Mouse (Mus musculus) cerebellum, postnatal 10 days (tissue): ENCODE data around the gene Mpv17l.
"Not testable (repeated sequence)": the region's sequence is repeated elsewhere in the genome, so short reads cannot be mapped to it uniquely, and the experiment has no call there.

Experiments used
- DNase-seq, 2 experiments: peaks; one replicate each; pipeline ENCODE4 v3.0.0; 2021; ENCODE audit warnings: mixed read lengths in 2 of 2

The Mpv17l gene

DNA sequence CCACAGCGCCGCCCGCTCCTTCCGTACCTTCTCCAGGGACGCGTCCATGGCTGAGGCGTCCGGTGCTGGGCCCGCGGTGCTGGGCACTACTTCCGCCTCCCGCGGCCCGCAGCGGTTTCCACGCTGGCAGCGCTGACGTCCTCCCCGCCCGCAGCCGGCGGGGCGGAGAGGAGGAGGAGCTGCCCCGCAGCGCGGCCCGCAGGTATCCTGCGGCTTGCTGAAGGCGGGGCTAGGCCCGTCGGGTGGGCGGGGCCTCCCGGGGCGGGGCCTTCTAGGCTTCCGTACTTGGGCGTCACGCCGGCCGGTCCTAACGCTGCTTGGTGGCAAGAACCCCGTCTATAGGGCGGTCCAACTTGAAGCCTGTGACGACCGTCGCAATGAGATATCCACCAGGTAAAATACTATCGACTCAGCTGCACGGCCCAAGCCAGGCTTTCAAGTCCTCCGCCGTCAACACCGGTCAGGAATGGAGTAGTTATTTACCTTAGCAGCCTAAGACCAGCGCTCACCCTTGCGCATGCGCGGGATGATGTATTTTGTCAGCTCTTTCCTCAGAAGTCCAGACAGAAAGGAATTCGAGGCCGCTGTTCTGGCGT, at the start of gene Mpv17l, which contains the start of gene Pdxdc1:
Gene Mpv17l, plus strand, starts transcription at position 274 of the 596 bp plus-strand sequence.
Gene Pdxdc1, minus strand, starts transcription at position 244 of the 596 bp plus-strand sequence.
- DNase-seq = peak; percentile 99

DNA sequence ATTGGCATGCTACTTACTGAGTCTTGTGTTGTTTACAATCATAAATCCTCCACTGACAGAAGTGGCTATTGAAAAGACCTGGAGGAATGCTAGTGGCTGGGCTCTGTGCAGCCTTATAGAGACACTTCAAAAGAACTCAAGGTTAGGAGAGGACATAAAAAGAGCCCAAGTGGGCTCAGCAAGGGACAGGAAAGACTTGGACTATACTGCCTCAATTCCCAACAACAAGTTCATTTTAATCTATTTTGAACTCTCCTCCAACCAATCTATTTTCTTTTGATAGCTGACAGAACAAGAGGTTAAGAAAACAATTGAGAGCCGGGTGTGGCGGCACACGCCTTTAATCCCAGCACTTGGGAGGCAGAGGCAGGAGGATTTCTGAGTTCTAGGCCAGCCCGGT, 49.1 kb upstream of the Mpv17l start:
- no peak for DNase-seq

DNA sequence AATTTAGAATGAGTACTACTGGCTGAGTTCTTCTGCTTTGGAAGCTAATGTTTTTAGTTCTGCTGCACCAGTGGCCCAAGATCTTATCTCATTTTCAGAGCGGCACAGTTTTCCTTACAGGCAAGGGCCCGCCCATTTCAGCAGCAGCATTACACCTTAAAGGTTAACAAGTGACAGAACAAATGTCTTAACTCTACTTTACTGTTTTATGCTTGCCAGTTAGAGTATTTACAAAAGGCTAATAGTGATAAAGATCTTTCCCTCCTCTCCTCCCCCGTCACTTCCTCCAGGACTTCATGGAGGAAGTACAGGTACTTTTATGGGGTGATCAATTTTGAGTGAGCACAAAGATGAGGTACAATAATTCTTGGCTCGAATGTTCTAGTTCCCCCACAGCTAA, 36.9 kb upstream of the Mpv17l start:
- DNase-seq = no peak

DNA sequence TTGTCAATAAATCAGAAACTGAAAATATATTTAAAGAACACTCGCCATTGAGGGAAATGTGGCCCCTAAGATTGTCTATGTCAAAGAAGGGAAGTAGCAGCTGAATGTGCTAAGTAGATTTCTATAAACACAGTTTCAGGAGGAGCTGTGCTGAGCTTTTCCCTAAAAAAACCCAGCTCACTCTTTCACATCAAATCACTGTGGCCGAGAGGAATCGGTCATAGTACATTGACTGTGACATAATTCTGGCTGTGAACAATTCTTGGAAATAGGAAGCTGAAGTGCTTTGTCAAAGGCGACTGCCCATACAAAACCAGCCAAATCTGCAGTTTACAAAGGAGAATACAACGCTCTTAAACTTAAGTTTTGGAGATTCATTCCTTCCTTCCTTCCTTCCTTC, 36.3 kb upstream of the Mpv17l start:
- no peak for DNase-seq

DNA sequence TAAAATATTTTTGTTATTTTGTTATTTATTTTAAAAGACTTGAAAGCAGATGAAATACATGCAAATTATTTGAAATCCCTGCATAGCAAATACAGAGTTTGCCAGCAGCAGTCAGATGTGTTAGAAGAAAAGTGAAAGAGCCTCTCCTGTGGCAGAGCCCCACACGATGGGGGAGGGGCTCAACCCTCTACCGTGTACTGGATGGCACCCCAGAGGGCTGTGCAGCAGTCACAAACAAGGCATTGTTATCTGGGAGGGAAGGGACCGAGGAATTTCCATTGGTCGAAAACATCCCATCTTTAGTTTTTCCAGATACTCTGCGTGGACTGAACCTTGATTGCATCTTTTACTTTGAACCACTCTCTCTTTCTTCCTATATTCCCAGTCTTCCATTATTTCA, 35.6 kb upstream of the Mpv17l start:
- peak; percentile 23 to 47 for DNase-seq

DNA sequence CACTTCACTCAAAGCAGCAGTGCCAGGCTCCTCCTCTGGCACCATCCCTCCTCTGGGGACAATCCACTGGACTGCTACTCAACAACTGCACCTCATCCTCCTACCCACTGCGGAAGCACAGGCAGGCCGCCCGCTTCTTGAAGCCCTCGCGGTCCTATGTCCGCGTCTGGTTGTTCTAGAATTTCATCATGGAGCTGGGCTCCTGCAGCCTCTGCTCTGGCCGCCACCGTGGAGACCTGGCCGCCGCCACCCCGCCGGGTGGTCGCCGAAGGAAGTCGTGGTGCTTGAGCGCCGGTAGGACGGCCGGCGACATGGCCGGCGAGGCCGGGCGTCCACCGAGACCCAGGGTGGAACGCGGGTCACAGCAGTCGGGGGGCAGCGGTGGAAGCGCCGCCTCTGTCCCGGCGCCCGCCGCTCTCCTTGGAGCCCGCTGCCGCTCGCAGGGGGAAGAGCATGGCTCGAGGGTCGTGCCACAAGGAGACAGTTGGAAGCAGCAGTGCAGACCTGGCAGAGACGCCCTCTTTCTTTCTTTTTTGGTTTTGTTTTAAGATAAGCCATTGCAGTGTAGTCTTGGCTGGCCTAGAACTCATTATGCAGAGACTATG, 34.9 kb upstream of the Mpv17l start:
- DNase-seq = peak; percentile 38 to 46

DNA sequence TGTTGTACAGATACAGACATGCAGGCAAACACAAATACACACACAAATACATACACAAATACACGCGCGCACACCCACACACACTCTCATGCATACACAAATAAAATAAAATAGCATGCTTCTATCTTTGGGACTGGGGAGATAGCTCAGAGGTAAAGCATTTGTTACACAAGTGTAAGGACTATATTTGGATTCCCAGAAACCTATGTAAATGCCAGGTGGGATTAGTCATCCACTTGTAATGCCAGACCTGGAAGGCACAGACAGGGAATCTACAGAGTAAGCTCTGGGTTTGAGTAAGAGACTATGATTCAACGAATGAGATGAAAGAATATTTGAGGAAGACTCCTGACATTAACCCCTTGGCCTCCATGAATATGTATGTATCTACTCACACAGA, 27.5 kb upstream of the Mpv17l start:
- no peak for DNase-seq

DNA sequence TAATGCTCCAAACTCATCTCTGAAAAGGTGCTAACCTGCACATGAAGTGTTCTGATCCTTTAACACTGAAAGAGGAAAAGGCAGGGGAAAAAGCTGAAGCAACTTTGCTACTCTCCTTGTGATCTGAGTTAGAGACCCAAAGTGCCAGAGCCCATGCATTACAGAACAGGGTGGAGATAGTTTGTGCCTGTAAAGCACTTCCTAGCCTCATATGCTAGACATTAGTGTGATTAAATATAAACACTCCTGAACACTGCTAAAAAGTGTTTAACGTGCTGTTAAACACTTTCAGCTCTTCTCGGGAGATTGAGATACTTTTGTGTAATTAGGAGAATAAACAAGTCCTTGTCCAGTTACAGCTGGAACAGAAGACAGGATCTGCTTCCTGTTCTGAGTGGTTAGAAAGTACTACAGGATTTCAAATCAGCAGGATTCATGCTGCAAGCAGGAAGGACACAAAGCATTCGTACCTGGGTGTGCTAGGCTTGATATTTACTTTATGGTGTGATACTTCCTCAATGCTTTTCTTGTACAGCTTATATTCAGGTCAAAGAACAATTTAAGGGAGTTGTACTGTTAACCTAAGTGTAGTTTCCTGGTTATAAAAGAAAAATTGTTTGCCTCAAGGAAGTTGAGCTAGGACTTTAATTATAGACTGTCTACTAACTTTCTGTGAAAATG, 19.7 kb upstream of the Mpv17l start:
- no peak for DNase-seq

DNA sequence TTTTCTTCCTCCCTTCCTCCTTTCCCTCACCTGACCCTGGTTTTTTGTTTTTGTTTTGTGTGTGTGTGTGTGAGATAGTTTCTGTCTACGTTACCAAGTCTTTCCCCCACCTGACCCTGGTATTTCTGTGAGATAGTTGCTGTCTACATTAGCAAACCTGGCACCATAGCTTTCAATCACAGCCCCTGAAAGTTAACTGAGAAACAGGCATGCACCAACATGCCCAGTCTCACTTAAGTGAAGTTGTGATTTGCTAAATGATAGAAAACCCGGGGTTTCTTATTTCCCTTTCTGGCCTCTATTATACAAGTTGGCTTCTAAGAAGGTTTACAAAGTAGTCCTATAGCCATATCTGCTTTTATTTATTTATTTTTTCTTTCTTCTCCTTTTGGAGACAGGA, 12.5 kb upstream of the Mpv17l start:
- DNase-seq = no peak

DNA sequence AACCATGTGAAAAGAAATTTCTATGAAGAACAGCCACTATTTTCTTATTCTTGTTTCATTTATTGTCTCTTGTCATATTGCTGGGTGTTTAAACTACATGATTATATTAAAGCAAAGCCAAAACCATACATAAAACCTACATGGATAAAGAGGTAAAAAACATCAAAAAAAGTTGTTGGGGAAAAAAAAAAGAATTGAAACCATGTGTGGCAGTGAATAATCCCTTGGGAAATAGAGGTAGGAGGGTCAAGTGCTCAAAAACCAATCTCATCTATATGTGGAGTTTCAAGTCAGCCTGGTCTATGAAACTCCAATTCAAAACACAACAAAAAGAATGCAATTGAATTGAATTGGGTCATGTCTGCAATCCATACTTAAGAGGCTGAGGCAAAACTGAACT, 10.1 kb upstream of the Mpv17l start:
- DNase-seq = no peak

DNA sequence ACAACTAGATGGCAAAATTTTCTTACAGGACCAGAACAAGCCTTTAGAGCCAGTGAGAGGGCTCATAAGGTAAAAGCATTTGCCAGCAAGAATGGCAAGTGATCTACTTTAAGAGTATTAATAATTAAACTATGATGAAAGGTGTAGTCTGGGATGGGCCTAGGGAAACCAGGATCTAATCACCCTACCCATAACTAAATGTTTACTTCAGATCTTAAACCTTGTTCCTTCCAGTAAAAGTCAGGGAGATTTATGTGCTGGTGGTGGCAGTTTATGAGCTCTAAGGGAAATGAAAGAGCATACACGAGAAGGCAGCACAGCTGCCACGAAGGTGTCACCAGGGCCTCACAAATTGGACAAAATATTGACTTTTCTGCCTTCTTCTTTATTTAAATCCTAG, 8.9 kb upstream of the Mpv17l start:
- no peak for DNase-seq

DNA sequence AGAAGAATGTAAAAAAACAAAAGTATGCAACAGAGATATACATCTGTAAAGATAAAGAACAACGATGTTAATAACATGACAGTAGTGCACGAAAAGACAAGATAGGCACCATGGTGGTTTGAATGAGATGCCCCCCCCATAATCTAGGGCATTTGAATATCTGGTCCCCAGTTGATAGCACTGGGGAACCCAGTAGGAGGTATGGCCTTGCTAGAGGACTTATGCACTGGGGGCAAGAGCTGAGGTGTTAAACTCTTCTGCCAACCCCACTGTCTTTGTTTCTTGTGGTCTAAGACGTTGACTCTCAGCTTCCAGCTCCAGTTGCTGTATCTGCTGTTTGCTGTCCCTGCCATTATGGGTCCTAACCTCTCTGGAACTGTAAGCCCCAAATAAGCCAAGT, 7.2 kb upstream of the Mpv17l start:
- DNase-seq = no peak

DNA sequence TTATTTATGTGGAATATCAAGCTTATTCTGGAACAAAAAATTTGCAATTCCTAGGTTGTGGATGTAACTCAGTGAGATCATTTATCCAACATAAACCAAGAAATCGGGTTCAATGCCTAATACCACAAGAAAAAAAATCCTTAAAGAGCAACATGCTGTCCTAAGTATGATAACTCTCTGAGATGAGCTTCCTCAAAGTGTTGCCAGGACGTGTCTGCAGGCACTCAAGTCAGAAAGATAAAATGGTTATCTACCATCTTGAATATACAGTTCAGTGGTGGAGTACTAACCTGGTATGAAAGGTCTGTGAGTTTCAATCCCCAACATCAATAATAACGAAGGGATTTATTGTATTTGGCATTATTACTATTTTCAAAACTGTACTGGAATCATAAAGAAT, 6.6 kb upstream of the Mpv17l start:
- no peak for DNase-seq

DNA sequence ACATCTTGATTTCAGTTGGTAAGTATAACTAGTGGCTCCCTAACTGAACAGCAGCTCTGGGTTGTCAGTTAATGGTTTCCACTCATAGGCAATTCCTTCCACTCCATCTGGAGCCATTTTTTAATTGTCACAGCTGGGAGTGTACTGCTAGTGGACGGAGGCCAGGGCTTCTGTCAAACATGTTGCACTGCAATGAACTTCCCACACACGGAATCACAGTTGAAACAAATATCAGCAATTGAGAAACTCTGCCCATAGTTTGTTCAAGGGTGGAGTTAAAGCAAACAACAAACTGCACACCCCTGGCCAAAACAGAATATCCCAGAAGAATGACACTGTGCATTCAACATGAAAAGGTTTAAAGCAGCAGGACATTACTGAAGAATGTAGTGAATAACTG, 4.0 kb upstream of the Mpv17l start:
- DNase-seq = peak; percentile 30 to 44

DNA sequence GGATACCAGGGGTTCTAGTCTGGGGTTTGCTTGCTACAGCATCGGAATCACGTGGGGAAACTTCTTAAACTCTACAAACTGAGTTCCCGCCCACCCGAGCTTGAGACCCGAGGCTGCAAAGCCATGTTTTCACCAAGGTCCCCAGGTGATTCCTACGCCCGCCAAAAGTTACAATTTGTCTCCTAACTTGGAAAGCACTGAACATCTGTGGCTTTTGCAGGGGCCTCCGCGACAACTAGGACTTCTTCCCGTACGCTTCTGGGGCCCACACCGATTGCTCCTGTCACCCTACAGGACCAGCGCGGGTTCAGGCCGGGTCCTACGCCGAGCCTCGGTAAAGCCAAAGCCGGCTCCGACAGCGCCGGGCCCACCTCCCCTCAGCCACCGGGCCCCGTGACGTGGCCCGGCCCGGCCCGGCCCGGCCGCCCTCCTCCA, 547 bp upstream of the Mpv17l start:
- no peak for DNase-seq

DNA sequence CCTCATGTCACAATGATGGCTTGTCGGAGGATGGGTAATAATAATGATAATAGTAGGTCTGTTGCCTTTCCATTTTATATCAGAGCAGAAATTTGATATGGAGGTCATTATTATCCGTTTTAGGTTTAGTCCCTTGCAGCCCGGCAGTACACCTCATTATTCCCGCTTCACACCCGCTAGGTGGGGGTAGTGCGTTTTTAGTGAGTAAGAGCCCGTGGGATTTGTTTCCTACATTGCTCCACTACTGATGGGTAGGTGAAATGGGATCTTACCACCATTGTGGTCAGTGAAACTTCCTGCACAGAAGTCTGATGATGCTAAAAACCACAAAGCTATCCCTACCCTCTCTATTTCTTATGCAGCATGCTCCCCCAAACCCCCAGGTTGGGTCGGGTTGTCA, 527 bp downstream of the Mpv17l start:
- peak; percentile 90 for DNase-seq

DNA sequence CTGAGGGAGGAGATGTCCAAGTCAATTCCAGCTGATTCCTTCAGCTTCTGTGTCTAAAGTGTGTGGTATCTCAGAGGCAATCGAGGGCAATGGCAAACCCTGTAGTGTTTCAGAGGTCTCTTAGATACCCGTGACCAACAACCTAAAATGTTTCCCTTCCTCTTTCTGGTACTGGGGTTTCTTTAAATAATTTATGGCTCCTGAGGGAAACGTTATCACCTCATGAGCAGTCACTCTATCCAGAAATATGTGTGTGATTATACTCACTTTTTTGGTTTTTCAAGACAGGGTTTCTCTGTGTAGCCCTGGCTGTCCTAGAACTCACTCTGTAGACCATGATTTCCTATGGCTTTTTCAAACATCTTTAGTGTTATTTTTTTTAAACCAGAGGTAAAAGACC, 4.3 kb downstream of the Mpv17l start:
- no peak for DNase-seq

DNA sequence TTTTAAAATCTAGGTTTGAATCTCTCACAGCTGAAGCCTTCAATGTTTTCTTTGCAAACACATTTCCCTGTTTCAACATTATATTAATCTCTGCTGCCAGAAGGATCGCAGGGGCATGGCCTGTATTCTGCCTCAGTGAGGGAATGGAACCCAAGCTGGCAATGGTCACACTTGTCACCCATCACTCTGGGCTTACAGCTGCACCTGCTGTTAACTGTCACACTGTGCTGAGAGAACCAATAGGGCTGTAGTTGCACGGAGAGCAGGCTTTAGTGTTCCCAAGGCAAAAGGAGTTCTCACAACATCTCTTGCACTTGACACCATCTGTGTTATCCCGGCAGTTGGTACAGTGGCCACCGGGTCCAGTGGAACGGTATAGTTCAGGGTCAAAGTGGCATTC, 17.1 kb downstream of the Mpv17l start:
- DNase-seq = no peak

DNA sequence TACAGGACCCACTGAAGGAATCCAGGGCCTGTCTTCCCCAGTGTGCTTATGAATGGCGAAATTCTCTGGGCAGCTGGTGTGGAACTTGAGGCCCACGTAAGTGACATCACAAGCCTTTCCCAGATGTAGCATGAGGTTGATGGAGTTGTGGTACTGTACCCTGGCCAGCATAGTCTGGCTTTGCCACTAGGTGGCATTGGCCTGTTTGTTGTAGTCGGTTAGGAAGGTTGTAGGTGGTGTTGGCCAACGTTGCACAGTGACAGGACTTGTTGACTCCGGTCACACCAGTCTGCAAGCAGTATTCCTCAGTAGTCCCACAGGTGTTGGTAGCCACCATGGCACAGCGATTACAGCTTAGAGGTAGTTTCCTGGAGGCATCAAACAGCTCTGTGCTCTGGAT, 18.1 kb downstream of the Mpv17l start:
- no peak for DNase-seq

DNA sequence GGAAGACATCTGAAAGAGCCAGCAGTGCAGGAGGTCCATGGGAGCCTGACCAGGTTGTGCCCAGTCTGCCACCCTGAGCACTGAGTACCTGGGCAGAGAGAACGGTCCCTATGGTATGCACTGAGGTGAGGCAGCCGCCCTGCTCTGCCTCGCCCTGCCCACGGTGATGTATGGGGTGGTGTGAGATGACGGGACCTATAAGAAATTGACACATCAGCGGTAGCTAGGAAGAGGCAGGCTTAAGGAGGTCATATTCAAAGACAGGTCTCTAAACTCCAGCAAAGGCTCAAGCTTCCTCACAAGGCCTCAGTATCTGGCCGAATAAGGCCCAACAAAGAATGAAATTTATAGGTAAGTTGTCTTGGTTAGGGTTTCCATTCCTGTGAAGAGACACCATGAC, 18.8 kb downstream of the Mpv17l start:
- no peak for DNase-seq

DNA sequence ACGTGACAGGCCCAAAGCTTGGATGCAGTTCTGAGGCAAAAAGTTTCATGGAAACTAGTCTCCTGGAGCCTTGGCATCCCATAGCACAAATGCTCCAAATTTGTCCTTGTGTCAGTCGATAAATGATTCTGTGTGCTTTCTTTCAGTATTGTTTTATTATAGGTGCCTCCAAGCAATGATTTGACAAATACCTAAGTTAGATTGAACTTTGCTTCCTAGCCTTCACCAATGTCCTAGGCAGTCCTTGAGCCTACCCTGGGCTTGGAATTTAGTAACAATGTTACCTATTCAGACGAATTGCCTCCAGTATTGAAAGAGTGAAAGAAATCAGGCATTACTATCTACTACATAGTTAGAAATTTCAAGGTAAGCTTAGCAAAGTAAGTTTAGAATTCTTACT, 19.5 kb downstream of the Mpv17l start:
- not testable (repeated sequence) for DNase-seq

DNA sequence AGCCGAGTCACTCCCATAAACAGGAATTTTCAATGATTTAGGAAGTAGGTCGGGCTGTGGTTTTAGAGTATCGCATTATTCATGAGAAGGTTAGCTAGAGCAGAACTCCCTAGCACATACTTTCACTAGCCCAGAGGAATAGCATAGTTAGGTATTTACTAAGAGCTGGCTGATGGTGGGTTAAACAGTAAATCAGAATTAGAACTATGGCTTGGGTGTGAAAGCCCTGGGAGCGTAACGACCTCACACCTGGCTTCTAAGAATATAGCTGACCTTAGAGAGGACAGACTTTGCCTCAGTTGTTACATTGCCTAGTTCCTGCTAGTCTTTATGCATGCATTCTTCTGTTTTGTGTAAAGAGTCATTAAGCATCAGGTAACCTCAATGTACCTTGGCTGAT, 20.0 kb downstream of the Mpv17l start:
- DNase-seq = not testable (repeated sequence)

DNA sequence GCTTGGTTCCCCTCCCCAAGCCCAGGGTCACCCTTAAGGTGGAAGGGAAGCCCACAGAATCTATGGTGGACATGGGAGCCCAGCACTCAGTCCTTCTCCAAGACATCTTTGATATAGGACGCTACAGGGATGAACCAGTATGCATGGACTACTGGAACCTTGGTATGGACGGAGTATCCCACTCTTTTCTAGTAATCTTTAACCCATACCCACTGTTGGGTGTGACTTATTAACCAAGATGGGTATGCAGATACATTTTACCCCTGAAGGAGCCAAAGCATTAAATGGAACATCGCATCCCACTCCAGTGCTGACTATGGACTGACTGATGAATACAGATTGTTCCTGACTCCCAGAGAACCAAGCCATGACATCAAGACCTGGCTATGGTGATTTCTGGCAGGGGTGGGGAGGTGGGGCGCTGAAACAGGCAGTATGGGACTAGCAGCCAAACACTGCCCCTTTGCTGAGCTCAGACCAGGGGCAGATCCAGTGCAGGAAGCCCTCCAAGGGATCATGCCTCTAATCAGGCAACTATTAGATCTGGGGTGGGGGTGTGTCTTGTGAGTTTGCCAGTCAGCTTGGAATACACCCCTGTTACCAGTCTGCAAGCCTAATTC, 24.6 kb downstream of the Mpv17l start:
- no peak for DNase-seq
